Mouse (Mus musculus): ENCODE measurements around the gene Gas2l1. TPM values are rescaled to one million over a fixed set of nuclear protein-coding genes. Genes with fewer than 3 reads are reported as not detected.

Gene Gas2l1
- polyA plus RNA-seq, 1 experiment from 2014 or later = 22.9 TPM

GRCm38 (mm10) chr11:5075760-5076159, 10.6 kb upstream of the Gas2l1 start:
- H3K9ac ChIP-seq (replicated peaks; ENCODE audit: low read depth, low read length) = no peak overlapping the region
- H3K36me3 ChIP-seq (ENCODE audit: control insufficient read depth, insufficient read depth, low read length) = peaks cover 72% of the 10 kb centered on the region
- H3K4me2 ChIP-seq (replicated peaks; ENCODE audit: low read depth, low read length) = no peak overlapping the region
- H3K27ac ChIP-seq (ENCODE audit: low read length) = no peak overlapping the region
- H3K9me3 ChIP-seq (ENCODE audit: control insufficient read depth, low read depth, low read length) = no peaks in the 10 kb centered on the region
- H3K4me3 ChIP-seq (ENCODE audit: low read depth, low read length) = no peak overlapping the region
- H3K27me3 ChIP-seq (ENCODE audit: control insufficient read depth, insufficient read depth, low read length) = no peaks in the 10 kb centered on the region
- H3K4me1 ChIP-seq (ENCODE audit: control insufficient read depth, insufficient read depth, low read length) = no peaks in the 10 kb centered on the region
- ATAC-seq (ENCODE audit: insufficient number of reproducible peaks, insufficient read depth, low FRiP score, low read depth) = no peak

GRCm38 (mm10) chr11:5074882-5075281, 9.8 kb upstream of the Gas2l1 start:
- Histone ChIP-seq H3K27me3 (ENCODE audit: control insufficient read depth, insufficient read depth, low read length) (no peaks in the 10 kb centered on the region), H3K4me2 (replicated peaks; ENCODE audit: low read depth, low read length) (no peak overlapping the region), H3K9me3 (ENCODE audit: control insufficient read depth, low read depth, low read length) (no peaks in the 10 kb centered on the region), H3K36me3 (ENCODE audit: control insufficient read depth, insufficient read depth, low read length) (peaks cover 71% of the 10 kb centered on the region), H3K4me1 (ENCODE audit: control insufficient read depth, insufficient read depth, low read length) (no peaks in the 10 kb centered on the region), H3K27ac (ENCODE audit: low read length) (no peak overlapping the region), H3K4me3 (ENCODE audit: low read depth, low read length) (no peak overlapping the region), H3K9ac (replicated peaks; ENCODE audit: low read depth, low read length) (no peak overlapping the region)
- 76% methylated on average over 4 of the region's 4 CpGs for WGBS
- no peak for ATAC-seq (ENCODE audit: insufficient number of reproducible peaks, insufficient read depth, low FRiP score, low read depth)

GRCm38 (mm10) chr11:5068126-5068971, 3.2 kb upstream of the Gas2l1 start:
- no peaks in the 10 kb centered on the region for H3K27me3 ChIP-seq (ENCODE audit: control insufficient read depth, insufficient read depth, low read length)
- H3K27ac ChIP-seq (ENCODE audit: low read length) = no peak overlapping the region
- no peaks in the 10 kb centered on the region for H3K9me3 ChIP-seq (ENCODE audit: control insufficient read depth, low read depth, low read length)
- no peak for ATAC-seq (ENCODE audit: insufficient number of reproducible peaks, insufficient read depth, low FRiP score, low read depth)
- H3K4me1 ChIP-seq (ENCODE audit: control insufficient read depth, insufficient read depth, low read length) = peaks cover 10% of the 10 kb centered on the region; the same call in 1 of the 2 replicates
- no peak overlapping the region for H3K9ac ChIP-seq (replicated peaks; ENCODE audit: low read depth, low read length)
- no peak overlapping the region for H3K4me3 ChIP-seq (ENCODE audit: low read depth, low read length)
- no peak overlapping the region for H3K4me2 ChIP-seq (replicated peaks; ENCODE audit: low read depth, low read length)
- WGBS = 79% methylated on average over 9 of the region's 9 CpGs
- peaks cover 53% of the 10 kb centered on the region for H3K36me3 ChIP-seq (ENCODE audit: control insufficient read depth, insufficient read depth, low read length)

- no peak for ATAC-seq (ENCODE audit: insufficient number of reproducible peaks, insufficient read depth, low FRiP score, low read depth)
- Histone ChIP-seq H3K27me3 (ENCODE audit: control insufficient read depth, insufficient read depth, low read length) (0 out of 2 replicates have a peak, but pooled peaks cover 3% of the 10 kb centered on the region), H3K9me3 (ENCODE audit: control insufficient read depth, low read depth, low read length) (no peaks in the 10 kb centered on the region), H3K36me3 (ENCODE audit: control insufficient read depth, insufficient read depth, low read length) (peaks cover 40% of the 10 kb centered on the region), H3K27ac (ENCODE audit: low read length) (no peak overlapping the region), H3K4me1 (ENCODE audit: control insufficient read depth, insufficient read depth, low read length) (peaks cover 23% of the 10 kb centered on the region; the same call in 1 of the 2 replicates), H3K4me3 (ENCODE audit: low read depth, low read length) (no peak overlapping the region), H3K4me2 (replicated peaks; ENCODE audit: low read depth, low read length) (no peak overlapping the region), H3K9ac (replicated peaks; ENCODE audit: low read depth, low read length) (no peak overlapping the region)
These were observed 1.9 kb upstream of the Gas2l1 start for GRCm38 (mm10) chr11:5067063-5067462.

- H3K4me1 ChIP-seq (ENCODE audit: control insufficient read depth, insufficient read depth, low read length) = peaks cover 35% of the 10 kb centered on the region
- ATAC-seq (ENCODE audit: insufficient number of reproducible peaks, insufficient read depth, low FRiP score, low read depth) = no peak
These were observed 658 bp downstream of the Gas2l1 start for GRCm38 (mm10) chr11:5064282-5065055.

GRCm38 (mm10) chr11:5063561-5064281, 1.4 kb downstream of the Gas2l1 start:
- WGBS = 57% methylated on average over 31 of the region's 31 CpGs
- H3K27ac ChIP-seq (ENCODE audit: low read length) = no peak overlapping the region
- H3K4me2 ChIP-seq (replicated peaks; ENCODE audit: low read depth, low read length) = peak overlapping the region; percentile 93
- 0 out of 2 replicates have a peak overlapping the region, but pooled peaks have one; percentile 71 for H3K9ac ChIP-seq (replicated peaks; ENCODE audit: low read depth, low read length)
- no peak for ATAC-seq (ENCODE audit: insufficient number of reproducible peaks, insufficient read depth, low FRiP score, low read depth)
- peaks cover 30% of the 10 kb centered on the region for H3K27me3 ChIP-seq (ENCODE audit: control insufficient read depth, insufficient read depth, low read length)
- H3K4me1 ChIP-seq (ENCODE audit: control insufficient read depth, insufficient read depth, low read length) = peaks cover 37% of the 10 kb centered on the region
- peak overlapping the region; percentile 78 for H3K4me3 ChIP-seq (ENCODE audit: low read depth, low read length)
- peaks cover 11% of the 10 kb centered on the region for H3K36me3 ChIP-seq (ENCODE audit: control insufficient read depth, insufficient read depth, low read length)
- H3K9me3 ChIP-seq (ENCODE audit: control insufficient read depth, low read depth, low read length) = no peaks in the 10 kb centered on the region

More at GRCm38 (mm10) chr11:5064282-5065055, 658 bp downstream of the Gas2l1 start:
- WGBS = 21% methylated on average over 38 of the region's 38 CpGs
- peak overlapping the region; percentile 78 for H3K4me3 ChIP-seq (ENCODE audit: low read depth, low read length)
- peak overlapping the region; percentile 93 for H3K4me2 ChIP-seq (replicated peaks; ENCODE audit: low read depth, low read length)
- H3K36me3 ChIP-seq (ENCODE audit: control insufficient read depth, insufficient read depth, low read length) = peaks cover 18% of the 10 kb centered on the region
- H3K27me3 ChIP-seq (ENCODE audit: control insufficient read depth, insufficient read depth, low read length) = peaks cover 23% of the 10 kb centered on the region
- H3K9me3 ChIP-seq (ENCODE audit: control insufficient read depth, low read depth, low read length) = no peaks in the 10 kb centered on the region
- H3K27ac ChIP-seq (ENCODE audit: low read length) = no peak overlapping the region
- H3K9ac ChIP-seq (replicated peaks; ENCODE audit: low read depth, low read length) = peak overlapping the region; percentile 71

- ATAC-seq (ENCODE audit: insufficient number of reproducible peaks, insufficient read depth, low FRiP score, low read depth) = no peak
- Histone ChIP-seq H3K36me3 (ENCODE audit: control insufficient read depth, insufficient read depth, low read length) (peaks cover 3% of the 10 kb centered on the region; the same call in 1 of the 2 replicates), H3K4me1 (ENCODE audit: control insufficient read depth, insufficient read depth, low read length) (peaks cover 39% of the 10 kb centered on the region), H3K4me3 (ENCODE audit: low read depth, low read length) (no peak overlapping the region), H3K9ac (replicated peaks; ENCODE audit: low read depth, low read length) (no peak overlapping the region), H3K4me2 (replicated peaks; ENCODE audit: low read depth, low read length) (no peak overlapping the region), H3K27ac (ENCODE audit: low read length) (no peak overlapping the region), H3K27me3 (ENCODE audit: control insufficient read depth, insufficient read depth, low read length) (peaks cover 31% of the 10 kb centered on the region), H3K9me3 (ENCODE audit: control insufficient read depth, low read depth, low read length) (no peaks in the 10 kb centered on the region)
- 77% methylated on average over 13 of the region's 13 CpGs for WGBS
These were observed 2.1 kb downstream of the Gas2l1 start for GRCm38 (mm10) chr11:5062860-5063505.

GRCm38 (mm10) chr11:5062326-5062725, 2.8 kb downstream of the Gas2l1 start:
- Histone ChIP-seq H3K4me3 (ENCODE audit: low read depth, low read length) (peak overlapping the region; percentile 33), H3K4me1 (ENCODE audit: control insufficient read depth, insufficient read depth, low read length) (peaks cover 45% of the 10 kb centered on the region), H3K36me3 (ENCODE audit: control insufficient read depth, insufficient read depth, low read length) (no peaks in the 10 kb centered on the region), H3K9me3 (ENCODE audit: control insufficient read depth, low read depth, low read length) (no peaks in the 10 kb centered on the region), H3K27me3 (ENCODE audit: control insufficient read depth, insufficient read depth, low read length) (peaks cover 37% of the 10 kb centered on the region), H3K9ac (replicated peaks; ENCODE audit: low read depth, low read length) (no peak overlapping the region), H3K4me2 (replicated peaks; ENCODE audit: low read depth, low read length) (peak overlapping the region; percentile 92), H3K27ac (ENCODE audit: low read length) (no peak overlapping the region)
- 19% methylated on average over 13 of the region's 13 CpGs for WGBS
- no peak for ATAC-seq (ENCODE audit: insufficient number of reproducible peaks, insufficient read depth, low FRiP score, low read depth)
